Mouse (Mus musculus) lung, embryonic 15.5 days (tissue): ENCODE data around the gene Proser3. TPM values are rescaled to one million over a fixed set of nuclear protein-coding genes. Genes with fewer than 3 reads are reported as not detected.

ENCODE experiments used
- ATAC-seq: fragments of 200-750 bp; cut with Nextera tagmentation; 2 replicates; pipeline ENCODE4 v1.8.0; 2017; ENCODE audit warnings: moderate number of reproducible peaks, borderline replicate concordance; ENCODE audit not compliant: low FRiP score, low TSS enrichment; ENCODE audit errors: extremely low read depth
- H3K27ac ChIP-seq: fragments of 300-500 bp; sonication (generic); 2 replicates; pipeline ENCODE4 v1.5.1; 2015; ENCODE audit warnings: moderate library complexity, mild to moderate bottlenecking, inconsistent platforms
- H3K27me3 ChIP-seq: fragments of 300-500 bp; sonication (generic); 2 replicates; pipeline ENCODE4 v1.6.1; 2015; ENCODE audit warnings: inconsistent platforms
- H3K36me3 ChIP-seq: fragments of 300-500 bp; sonication (generic); 2 replicates; pipeline ENCODE4 v1.6.1; 2015; ENCODE audit warnings: inconsistent platforms
- H3K4me1 ChIP-seq: fragments of 300-500 bp; sonication (generic); 2 replicates; pipeline ENCODE4 v1.6.1; 2015; ENCODE audit warnings: inconsistent platforms
- H3K4me2 ChIP-seq: fragments of 300-500 bp; sonication (generic); 2 replicates; pipeline ENCODE4 v1.6.1; 2015; ENCODE audit warnings: inconsistent platforms, mild to moderate bottlenecking, moderate library complexity
- H3K4me3 ChIP-seq: fragments of 300-500 bp; sonication (generic); 2 replicates; pipeline ENCODE4 v1.5.1; 2015; ENCODE audit warnings: mild to moderate bottlenecking, inconsistent platforms
- H3K9ac ChIP-seq: fragments of 300-500 bp; sonication (generic); 2 replicates; pipeline ENCODE4 v1.6.1; 2015; ENCODE audit warnings: inconsistent platforms
- H3K9me3 ChIP-seq: fragments of 300-500 bp; sonication (generic); 2 replicates; pipeline ENCODE4 v1.6.1; 2016; ENCODE audit warnings: inconsistent platforms
- WGBS: fragments of 180-500 bp; shearing (Covaris S2); methylation state at CpG from one replicate; pipeline ENCODE4 v1.1.7; 2015; 5-methylcytosine and 5-hydroxymethylcytosine counted together
- polyA plus RNA-seq: library from polyadenylated mRNA; unstranded; fragments of >200 nt; fragmentation: Nextera tagmentation; extraction: Ambion mirVana; gene quantifications from 2 replicates; pipeline ENCODE4 v1.2.1, GENCODE M21; 2015

Proser3 gene
- polyA plus RNA-seq, 1 experiment from 2014 or later, result 18.3 TPM

GRCm38 (mm10) chr7:30567555-30567954 lies 15.5 kb upstream of the Proser3 start:
- Histone ChIP-seq H3K27me3 (no peaks in the 10 kb centered on the region), H3K36me3 (peaks cover 69% of the 10 kb centered on the region)

GRCm38 (mm10) chr7:30566033-30566432 lies 13.9 kb upstream of the Proser3 start:
- ATAC-seq, result no peak
- 77% methylated on average over 9 of the region's 9 CpGs for WGBS
- no peak overlapping the region for H3K4me2 ChIP-seq
- H3K4me1 ChIP-seq, result peaks cover 14% of the 10 kb centered on the region
- H3K36me3 ChIP-seq, result peaks cover 56% of the 10 kb centered on the region
- no peaks in the 10 kb centered on the region for H3K9me3 ChIP-seq
- H3K27ac ChIP-seq, result no peak overlapping the region
- no peaks in the 10 kb centered on the region for H3K27me3 ChIP-seq
- H3K4me3 ChIP-seq, result no peak overlapping the region
- no peak overlapping the region for H3K9ac ChIP-seq

More at GRCm38 (mm10) chr7:30567555-30567954, 15.5 kb upstream of the Proser3 start:
- Histone ChIP-seq H3K4me2 (no peak overlapping the region), H3K9me3 (no peaks in the 10 kb centered on the region), H3K4me3 (no peak overlapping the region), H3K4me1 (peaks cover 9% of the 10 kb centered on the region), H3K27ac (no peak overlapping the region), H3K9ac (no peak overlapping the region)
- no peak for ATAC-seq
- WGBS, result 85% methylated on average over 11 of the region's 11 CpGs

DNA sequence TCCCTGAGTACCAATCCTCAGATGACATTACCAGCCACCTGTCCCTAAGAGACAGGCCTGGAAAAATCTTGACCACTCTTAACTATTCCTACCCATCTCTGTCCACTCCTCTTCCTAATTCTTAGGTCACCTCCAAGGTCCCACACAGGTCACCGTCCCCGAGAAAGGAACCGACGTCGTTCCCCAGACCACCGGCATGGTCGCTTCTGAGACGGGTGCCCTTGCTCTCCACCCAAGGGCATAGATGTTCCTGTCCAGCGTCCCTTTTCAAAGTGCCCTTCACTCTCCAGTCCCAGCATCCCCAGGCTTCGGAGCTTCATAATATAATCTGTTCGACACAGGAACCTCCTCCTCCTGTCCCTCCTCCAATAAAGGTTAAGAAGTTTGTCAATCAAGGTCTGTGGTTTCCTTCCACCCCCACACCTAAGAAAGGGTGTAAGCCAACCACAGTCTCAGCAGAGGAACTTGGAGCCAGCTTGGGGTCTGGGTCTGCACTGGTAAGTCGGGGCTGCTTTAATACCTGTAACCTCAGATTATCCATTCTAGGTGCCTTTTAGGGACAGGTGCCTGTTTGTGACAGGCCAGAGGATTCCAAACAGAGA lies 13.0 kb upstream of the Proser3 start, which contains the start of gene Igflr1:
Gene Igflr1 (plus strand): TSS at position 458 of the 602 bp plus-strand sequence.
- no peak within 1 kb of the TSS for H3K9ac ChIP-seq
- H3K9me3 ChIP-seq, result no peaks in the 10 kb centered on the region
- no peaks in the 10 kb centered on the region for H3K27me3 ChIP-seq
- WGBS, result 93% methylated on average over 12 of the region's 12 CpGs
- peaks cover 17% of the 10 kb centered on the region for H3K4me1 ChIP-seq
- H3K27ac ChIP-seq, result no peak within 1 kb of the TSS
- ATAC-seq, result no peak
- H3K36me3 ChIP-seq, result peaks cover 46% of the 10 kb centered on the region
- H3K4me3 ChIP-seq, result peak within 1 kb of the TSS; percentile 91
- peak within 1 kb of the TSS; percentile 79 for H3K4me2 ChIP-seq

DNA sequence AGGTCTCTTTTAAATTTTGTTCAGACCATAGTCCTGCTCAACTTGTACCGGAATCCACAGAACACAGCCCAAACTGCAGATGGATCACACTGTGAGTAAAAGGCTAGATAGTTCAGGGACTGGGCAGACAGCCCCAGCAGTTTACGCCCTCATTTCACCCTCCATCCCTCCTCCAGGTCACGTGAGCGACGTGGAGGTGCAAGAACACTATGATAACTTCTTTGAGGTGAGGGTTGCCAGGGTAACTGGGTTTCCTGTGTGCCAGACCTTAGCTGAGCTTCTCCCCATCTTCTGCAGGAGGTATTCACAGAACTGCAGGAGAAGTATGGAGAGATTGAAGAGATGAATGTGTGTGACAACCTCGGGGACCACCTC lies 11.8 kb upstream of the Proser3 start:
- Histone ChIP-seq H3K36me3 (peaks cover 34% of the 10 kb centered on the region), H3K9me3 (no peaks in the 10 kb centered on the region), H3K4me2 (peak overlapping the region; percentile 79), H3K27ac (peak overlapping the region; percentile 98), H3K4me1 (peaks cover 22% of the 10 kb centered on the region), H3K9ac (peak overlapping the region; percentile 88), H3K27me3 (no peaks in the 10 kb centered on the region), H3K4me3 (peak overlapping the region; percentile 91)
- WGBS, result 20% methylated on average over 6 of the region's 6 CpGs
- no peak for ATAC-seq

- peak within 1 kb of the TSS; percentile 91 for H3K4me3 ChIP-seq
- H3K9ac ChIP-seq, result peak within 1 kb of the TSS; percentile 88
- peak within 1 kb of the TSS; percentile 79 for H3K4me2 ChIP-seq
- H3K9me3 ChIP-seq, result no peaks in the 10 kb centered on the region
- ATAC-seq, result peak; percentile 88
- peaks cover 28% of the 10 kb centered on the region for H3K4me1 ChIP-seq
- no peaks in the 10 kb centered on the region for H3K27me3 ChIP-seq
- H3K36me3 ChIP-seq, result peaks cover 29% of the 10 kb centered on the region
- WGBS, result under 1% methylated on average over 45 of the region's 45 CpGs
- H3K27ac ChIP-seq, result peak within 1 kb of the TSS; percentile 98
These were observed 11.2 kb upstream of the Proser3 start, which contains the start of the genes U2af1l4, Gm49396 and Psenen for GRCm38 (mm10) chr7:30563117-30563905. U2af1l4 (plus strand) TSS chr7:30563301. Gm49396 (plus strand) TSS chr7:30563344. Psenen (minus strand) TSS chr7:30563627.

- Histone ChIP-seq H3K27ac (peak overlapping the region; percentile 79), H3K27me3 (no peaks in the 10 kb centered on the region), H3K36me3 (peaks cover 25% of the 10 kb centered on the region), H3K4me1 (peaks cover 33% of the 10 kb centered on the region), H3K4me2 (peak overlapping the region; percentile 79), H3K4me3 (peak overlapping the region; percentile 91), H3K9me3 (no peaks in the 10 kb centered on the region), H3K9ac (peak overlapping the region; percentile 68)
- WGBS, result 1% methylated on average over 27 of the region's 27 CpGs
- ATAC-seq, result no peak
These were observed 10.5 kb upstream of the Proser3 start for GRCm38 (mm10) chr7:30562526-30563116.

GRCm38 (mm10) chr7:30560296-30560695 lies 8.2 kb upstream of the Proser3 start:
- Histone ChIP-seq H3K27me3 (no peaks in the 10 kb centered on the region), H3K9me3 (no peaks in the 10 kb centered on the region), H3K27ac (0 out of 2 replicates have a peak overlapping the region, but pooled peaks have one; percentile 21), H3K4me3 (no peak overlapping the region), H3K9ac (0 out of 2 replicates have a peak overlapping the region, but pooled peaks have one; percentile 7), H3K4me2 (peak overlapping the region; percentile 87), H3K4me1 (peaks cover 33% of the 10 kb centered on the region), H3K36me3 (peaks cover 27% of the 10 kb centered on the region)
- no peak for ATAC-seq
- WGBS, result 55% methylated on average over 2 of the region's 2 CpGs

- peak within 1 kb of the TSS; percentile 59 for H3K4me3 ChIP-seq
- peak within 1 kb of the TSS; percentile 67 for H3K9ac ChIP-seq
- H3K4me2 ChIP-seq, result peak within 1 kb of the TSS; percentile 87
- H3K9me3 ChIP-seq, result no peaks in the 10 kb centered on the region
- peak; percentile 85 for ATAC-seq
- peaks cover 33% of the 10 kb centered on the region for H3K4me1 ChIP-seq
- H3K36me3 ChIP-seq, result peaks cover 22% of the 10 kb centered on the region
- peak within 1 kb of the TSS; percentile 49; the same call in 1 of the 2 replicates for H3K27ac ChIP-seq
- no peaks in the 10 kb centered on the region for H3K27me3 ChIP-seq
- under 1% methylated on average over 20 of the region's 20 CpGs for WGBS
These were observed 7.4 kb upstream of the Proser3 start, which contains the start of gene Lin37 for GRCm38 (mm10) chr7:30559443-30559954. Lin37 (minus strand) TSS chr7:30559838.

GRCm38 (mm10) chr7:30558656-30559442 lies 6.8 kb upstream of the Proser3 start:
- no peaks in the 10 kb centered on the region for H3K27me3 ChIP-seq
- peaks cover 22% of the 10 kb centered on the region for H3K36me3 ChIP-seq
- H3K9me3 ChIP-seq, result no peaks in the 10 kb centered on the region
- peak overlapping the region; percentile 87 for H3K4me2 ChIP-seq
- ATAC-seq, result no peak
- peak overlapping the region; percentile 49; the same call in 1 of the 2 replicates for H3K27ac ChIP-seq
- peak overlapping the region; percentile 67 for H3K9ac ChIP-seq
- peak overlapping the region; percentile 59 for H3K4me3 ChIP-seq
- 11% methylated on average over 12 of the region's 12 CpGs for WGBS
- H3K4me1 ChIP-seq, result peaks cover 29% of the 10 kb centered on the region

- Histone ChIP-seq H3K9me3 (no peaks in the 10 kb centered on the region), H3K4me3 (peak overlapping the region; percentile 59), H3K27ac (no peak overlapping the region), H3K9ac (peak overlapping the region; percentile 67; the same call in 1 of the 2 replicates), H3K36me3 (peaks cover 22% of the 10 kb centered on the region), H3K4me1 (peaks cover 34% of the 10 kb centered on the region), H3K27me3 (no peaks in the 10 kb centered on the region), H3K4me2 (peak overlapping the region; percentile 87)
- no peak for ATAC-seq
- 89% methylated on average over 13 of the region's 13 CpGs for WGBS
These were observed 5.9 kb upstream of the Proser3 start for GRCm38 (mm10) chr7:30557901-30558514.
